Mouse (Mus musculus): Measurements from ENCODE around the gene Gng10. TPM values are rescaled to one million over a fixed set of nuclear protein-coding genes. Genes with fewer than 3 reads are reported as not detected.

Gene Gng10
- polyA plus RNA-seq, 1 experiment from 2014 or later, result 55.4 TPM

Other genes starting within 250 kb of the Gng10 start
- 0.07 TPM in 1 of 2 replicates, not detected in the other for gene Olfr267, start 247.4 kb upstream of the Gng10 start, polyA plus RNA-seq (2016; fragmentation: Nextera tagmentation; extraction: Ambion mirVana)
- gene Ecpas, start 122.3 kb upstream of the Gng10 start, polyA plus RNA-seq (2016; fragmentation: Nextera tagmentation; extraction: Ambion mirVana), result 25.6 and 30.4 TPM in 2 replicates
- 0.28 and 0.38 TPM in 2 replicates for gene Zkscan16, start 91.5 kb upstream of the Gng10 start, polyA plus RNA-seq (2016; fragmentation: Nextera tagmentation; extraction: Ambion mirVana)
- 10.6 and 17.0 TPM in 2 replicates for gene Ptgr1, start 48.0 kb upstream of the Gng10 start, polyA plus RNA-seq (2016; fragmentation: Nextera tagmentation; extraction: Ambion mirVana)
- gene Dnajc25, start 40.0 kb upstream of the Gng10 start, polyA plus RNA-seq (2016; fragmentation: Nextera tagmentation; extraction: Ambion mirVana), result 7.4 and 11.4 TPM in 2 replicates
- gene Gm20503, start 31.9 kb upstream of the Gng10 start, polyA plus RNA-seq (2016; fragmentation: Nextera tagmentation; extraction: Ambion mirVana), result 10.9 and 14.1 TPM in 2 replicates
- gene AI481877, start 103.9 kb downstream of the Gng10 start, polyA plus RNA-seq (2016; fragmentation: Nextera tagmentation; extraction: Ambion mirVana), result not detected in 2 replicates
- gene Ugcg, start 154.2 kb downstream of the Gng10 start, polyA plus RNA-seq (2016; fragmentation: Nextera tagmentation; extraction: Ambion mirVana), result 8.2 and 9.7 TPM in 2 replicates

Measured in heart, embryonic 10.5 days (tissue).